Mouse (Mus musculus) urinary bladder, postnatal 25 days (tissue): Measurements from ENCODE around the gene Ankrd36.
"Not testable (repeated sequence)": the region's sequence is repeated elsewhere in the genome, so short reads cannot be mapped to it uniquely, and the experiment has no call there.

Source experiments
- DNase-seq: peaks from one replicate; pipeline ENCODE4 v3.0.0; 2022; ENCODE audit warnings: low spot score

Ankrd36 gene

DNA sequence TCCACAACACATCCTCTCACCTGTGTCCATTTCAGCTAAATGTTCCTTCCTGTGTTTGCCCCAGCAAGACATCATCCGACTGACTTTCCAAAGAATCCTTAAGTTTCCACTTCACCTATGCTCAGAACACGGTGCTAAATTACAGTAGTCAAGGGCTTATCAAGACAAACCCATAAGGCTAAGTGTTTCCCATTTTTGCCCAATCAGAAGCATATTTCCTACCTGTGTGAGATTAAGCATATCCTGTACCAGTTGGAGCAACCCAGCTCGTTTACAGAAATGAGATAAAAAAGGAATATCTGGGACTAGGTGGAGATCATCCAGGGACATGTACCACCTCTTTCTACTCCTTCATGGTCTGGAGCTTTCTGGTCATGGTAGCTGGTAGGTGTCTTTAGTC lies 22.8 kb upstream of the Ankrd36 start:
- DNase-seq, result no peak

DNA sequence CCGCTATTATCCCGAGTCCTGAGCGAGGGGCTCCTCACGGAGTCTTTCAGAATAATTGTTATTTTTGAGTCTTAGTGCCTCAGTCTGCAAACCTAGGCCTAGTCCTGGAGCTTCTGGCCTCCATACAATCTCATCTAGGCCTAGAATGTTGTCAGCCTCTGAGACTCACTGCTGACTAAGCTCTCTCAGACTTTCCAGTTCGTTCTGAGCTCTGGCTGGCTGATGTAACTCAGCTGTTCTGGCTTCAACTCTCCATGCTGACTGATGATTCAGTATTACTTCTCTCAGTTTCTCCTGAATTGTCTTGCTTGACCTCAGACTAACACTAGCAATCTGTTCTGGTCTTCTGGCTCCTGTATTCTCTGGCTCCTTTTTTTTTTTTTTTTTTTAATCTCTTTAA lies 18.1 kb upstream of the Ankrd36 start:
- DNase-seq, result no peak

DNA sequence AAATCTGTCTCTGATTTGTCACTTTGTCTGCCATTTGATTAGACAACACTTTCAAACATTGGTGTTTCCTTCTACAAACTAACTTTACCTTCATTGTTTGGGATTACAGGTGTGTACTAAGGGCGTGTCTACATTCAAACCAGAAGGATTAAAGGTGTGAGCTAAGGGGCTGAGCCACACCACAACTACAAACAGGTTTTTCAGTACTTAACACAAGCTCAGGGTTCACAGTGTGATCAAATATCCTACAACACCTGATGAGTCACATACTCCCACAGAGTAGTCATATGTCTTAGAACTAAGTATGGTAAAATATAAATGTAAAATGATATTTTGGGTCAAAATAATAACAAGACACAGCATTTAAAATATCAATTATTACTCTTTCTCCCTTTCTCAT lies 17.6 kb upstream of the Ankrd36 start:
- no peak for DNase-seq

DNA sequence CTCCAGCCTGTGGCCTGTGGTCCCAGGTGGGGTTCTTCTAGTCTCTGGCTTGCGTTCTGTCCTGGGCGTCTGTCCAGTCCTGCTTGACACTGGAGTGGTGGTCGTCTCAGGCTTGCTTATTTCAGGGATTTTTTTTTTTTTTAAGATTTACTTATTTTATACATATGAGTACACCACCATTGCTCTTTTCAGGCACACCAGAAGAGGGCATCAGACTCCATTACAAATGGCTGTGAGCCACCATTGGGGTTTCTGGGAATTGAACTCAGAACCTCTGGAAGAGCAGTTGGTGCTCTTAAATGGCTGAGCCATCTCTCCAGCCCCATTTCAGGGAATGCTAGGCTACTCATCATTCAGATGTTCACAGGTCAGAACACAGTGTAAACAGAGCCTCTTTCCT lies 9.2 kb upstream of the Ankrd36 start:
- DNase-seq, result no peak

DNA sequence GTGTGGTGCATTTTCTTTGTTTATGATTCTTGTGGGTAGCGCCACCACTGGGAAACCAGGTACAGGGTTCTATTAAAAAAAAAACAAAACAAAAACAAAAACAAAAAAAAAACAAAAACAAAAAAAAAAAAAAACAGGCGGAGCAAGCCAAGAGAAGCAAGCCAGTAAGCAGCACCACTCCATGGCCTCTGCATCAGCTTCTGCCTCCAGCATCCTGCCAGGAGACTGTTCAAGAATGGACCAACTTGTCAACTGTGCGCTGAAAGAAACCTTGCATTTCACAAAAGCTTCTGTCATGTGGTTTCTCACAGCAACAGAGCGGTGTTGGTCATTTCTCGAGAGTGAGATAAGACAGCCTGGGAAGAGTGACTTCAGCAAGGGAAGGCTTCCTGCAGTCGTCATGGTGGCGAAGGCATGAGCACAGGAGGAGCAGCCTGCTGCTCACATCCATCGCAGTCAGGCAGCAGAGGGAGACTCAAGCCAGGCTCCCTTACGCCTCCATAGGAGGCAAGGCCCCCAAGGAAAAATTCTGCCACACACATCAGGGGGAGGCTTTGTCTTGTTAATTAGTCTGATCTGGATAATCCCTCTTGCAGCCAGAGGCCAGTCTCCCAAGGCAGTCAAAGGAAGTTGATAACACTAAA lies 6.7 kb upstream of the Ankrd36 start:
- no peak for DNase-seq

DNA sequence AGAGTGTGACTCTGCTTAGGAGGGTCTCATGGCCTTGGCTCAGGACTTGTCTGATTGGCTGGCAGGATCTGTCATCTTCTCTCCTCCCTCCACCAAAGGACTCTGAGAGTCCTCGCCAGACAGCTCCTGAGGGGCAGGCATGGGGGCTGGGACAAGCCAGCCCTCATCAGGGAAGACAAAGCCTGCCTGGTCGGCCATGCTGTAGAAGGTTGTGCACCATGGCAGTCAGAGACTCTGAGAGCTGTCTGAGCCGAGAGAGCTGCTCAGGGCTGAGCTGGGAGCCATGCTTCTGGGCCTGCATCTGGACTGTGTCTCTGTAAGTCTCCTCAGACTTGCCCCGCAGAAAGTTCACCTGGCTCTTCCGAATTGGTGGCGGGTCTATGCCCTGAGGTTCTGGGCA lies 5.6 kb upstream of the Ankrd36 start:
- no peak for DNase-seq

DNA sequence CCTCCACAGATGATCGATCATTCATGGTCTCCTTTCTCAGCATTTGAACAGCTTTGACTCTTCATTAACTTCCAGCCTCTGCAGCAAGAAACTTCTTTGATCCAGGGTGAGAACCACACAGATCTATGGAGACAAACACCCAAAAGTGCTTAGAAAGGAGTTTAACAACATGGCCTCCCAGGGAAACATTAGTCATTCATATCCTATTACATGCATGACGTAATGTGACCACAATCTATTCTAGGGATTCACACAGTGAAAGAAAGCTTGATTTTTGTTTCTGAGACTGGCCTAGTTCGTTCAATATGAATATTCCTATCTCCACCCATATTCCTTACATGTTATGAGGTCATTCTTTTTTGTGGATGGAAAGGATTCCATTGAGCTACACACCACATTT lies 3.9 kb upstream of the Ankrd36 start:
- no peak for DNase-seq

DNA sequence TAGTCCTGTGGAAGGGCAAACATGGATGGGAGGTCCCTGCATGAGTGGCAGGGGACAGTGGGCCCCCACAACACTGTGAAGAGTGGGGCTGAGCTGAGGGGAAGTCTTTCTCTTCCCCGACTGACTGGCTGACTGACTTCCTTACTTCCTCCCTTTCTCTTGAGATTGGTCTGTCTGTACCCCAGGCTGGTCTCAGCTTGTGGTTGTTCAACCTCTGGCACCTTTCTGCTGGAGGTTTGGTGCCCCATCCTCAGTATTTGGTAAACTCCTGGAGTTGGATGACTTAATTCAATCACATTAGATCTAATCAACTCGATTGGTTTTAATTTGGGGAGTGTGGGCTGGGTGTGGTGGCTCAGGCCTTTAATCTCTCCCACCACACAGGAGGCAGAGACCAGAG lies 3.0 kb upstream of the Ankrd36 start:
- DNase-seq, result no peak

DNA sequence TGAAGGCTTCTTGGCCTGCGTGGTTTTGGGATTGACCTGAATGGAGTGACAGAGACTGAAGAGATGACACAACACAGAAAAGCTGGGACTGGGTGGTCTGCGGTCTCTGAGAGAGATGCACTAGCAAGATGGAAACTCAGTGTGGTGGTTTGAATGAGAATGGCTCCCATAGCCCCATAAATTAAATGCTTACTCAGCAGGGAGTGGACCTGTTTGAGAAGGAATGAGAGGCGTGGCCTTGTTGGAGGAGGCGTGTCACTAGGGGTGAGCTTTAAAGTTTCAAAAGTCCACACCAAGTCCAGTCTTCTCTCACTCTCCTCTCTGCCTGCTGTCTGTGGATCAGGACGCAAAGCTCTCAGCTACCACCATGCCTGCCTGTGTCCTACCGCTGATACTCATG lies 1.8 kb upstream of the Ankrd36 start:
- no peak for DNase-seq

DNA sequence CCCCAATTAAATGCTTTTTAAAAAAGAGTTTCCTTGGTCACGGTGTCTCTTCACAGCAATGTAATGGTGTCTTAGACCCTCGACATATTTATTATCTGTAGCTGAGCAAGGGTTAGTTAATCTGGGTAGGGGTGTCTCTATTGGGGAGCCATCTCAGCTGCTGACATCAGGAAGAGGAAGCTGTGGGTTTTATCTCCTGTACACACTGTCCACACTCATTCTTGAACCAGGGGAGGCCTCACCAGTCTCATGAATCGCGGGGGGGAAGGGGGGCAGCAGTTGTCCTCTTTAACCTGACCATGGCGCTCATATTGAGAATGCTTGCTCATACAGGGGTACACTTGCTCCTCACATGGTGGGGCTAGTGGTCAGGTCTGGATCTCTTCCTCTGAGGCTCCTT lies 1.4 kb upstream of the Ankrd36 start:
- DNase-seq, result no peak

DNA sequence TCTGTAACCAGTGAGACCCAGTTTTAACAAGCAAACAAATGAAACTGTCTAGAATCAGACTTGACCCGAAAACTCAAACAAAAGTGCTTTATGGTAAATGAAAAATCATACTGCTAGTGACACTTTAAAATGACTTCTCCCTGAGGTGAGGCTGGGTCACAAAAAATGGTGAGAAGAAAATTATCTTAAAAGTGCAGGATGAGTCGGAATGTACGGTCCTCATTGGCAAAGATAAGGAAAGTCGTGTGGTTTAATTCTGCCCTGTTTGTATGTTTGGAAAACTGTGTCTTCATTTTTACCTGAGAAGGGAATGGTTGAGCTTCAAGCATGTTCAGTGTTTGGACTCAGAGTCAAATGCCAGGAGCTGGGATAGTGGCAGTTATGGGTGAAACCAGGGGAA lies 2.4 kb downstream of the Ankrd36 start:
- no peak for DNase-seq

DNA sequence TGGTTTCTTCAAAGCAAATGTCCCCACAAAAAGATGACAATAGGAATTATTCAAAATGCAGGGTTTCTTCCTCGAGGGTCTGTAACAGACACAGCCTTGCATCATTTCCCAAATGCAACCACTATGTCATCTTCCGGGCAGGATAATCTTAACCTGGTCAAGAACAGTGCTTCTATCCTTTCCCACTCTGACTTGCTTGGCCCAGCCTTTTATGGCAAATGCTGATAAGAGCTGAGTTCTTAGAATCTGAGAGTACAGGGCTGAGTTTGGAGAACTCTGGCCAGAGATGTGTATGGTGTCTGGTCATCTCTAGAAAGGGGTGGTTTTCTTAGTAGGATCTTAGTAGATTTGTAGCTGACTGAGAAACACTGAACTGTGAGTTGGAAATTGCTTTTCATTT lies 4.3 kb downstream of the Ankrd36 start:
- no peak for DNase-seq

DNA sequence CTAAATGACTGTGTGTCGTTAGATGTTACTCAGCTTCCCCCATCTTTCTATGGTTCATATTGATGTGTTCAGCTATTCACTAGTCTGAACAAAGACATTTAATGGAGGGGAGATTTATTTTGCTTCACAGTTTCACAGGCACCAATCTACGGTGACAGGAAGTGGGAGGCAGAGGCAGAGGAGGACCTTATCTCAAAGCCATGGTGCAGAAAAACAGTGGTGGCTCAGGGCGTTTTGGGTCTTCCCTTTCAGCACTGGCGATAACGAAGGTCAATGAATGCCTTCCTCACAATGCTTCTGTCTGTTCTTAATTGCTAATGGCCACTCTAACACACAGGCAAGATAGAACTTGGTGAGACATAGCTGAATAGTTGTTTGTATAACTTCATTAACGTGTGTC lies 5.6 kb downstream of the Ankrd36 start:
- no peak for DNase-seq

DNA sequence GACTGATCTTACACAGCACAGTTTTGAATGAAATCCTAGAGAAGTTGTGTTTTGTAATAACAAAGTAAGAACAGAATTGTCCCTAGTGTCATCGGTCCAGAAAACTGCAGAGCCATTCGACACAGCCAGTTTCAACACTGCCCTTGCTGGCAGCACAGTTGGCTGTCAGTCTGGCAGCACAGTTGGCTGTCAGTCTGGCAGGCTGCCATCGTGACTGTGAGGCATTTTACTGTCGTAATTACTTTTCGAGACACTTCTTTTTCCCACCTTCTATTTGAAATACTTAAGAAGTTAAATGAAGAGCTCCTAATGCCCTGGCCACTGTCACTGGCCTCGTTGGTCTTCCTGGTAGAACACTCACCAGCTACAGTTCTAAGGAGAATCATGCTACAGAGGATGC lies 22.9 kb downstream of the Ankrd36 start:
- DNase-seq, result no peak

DNA sequence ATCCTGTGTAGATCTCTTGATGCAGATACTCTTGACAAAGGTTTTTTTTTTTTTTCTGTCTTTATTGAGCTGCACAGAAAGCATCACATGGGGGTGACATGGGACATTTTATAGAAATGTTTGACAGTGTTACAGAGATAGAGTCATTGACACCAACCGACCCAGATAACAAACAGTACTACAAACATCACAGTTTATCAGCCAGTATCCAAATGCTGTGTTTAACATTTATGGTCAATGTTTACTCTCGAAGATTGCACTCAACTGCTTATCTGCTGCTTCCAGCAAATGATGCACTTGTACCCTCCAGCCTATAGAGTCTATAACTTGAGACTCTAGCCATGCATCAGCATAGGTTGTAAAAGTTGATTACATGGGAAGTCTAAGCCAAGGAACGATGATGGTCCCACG lies 25.9 kb downstream of the Ankrd36 start:
- DNase-seq, result no peak

DNA sequence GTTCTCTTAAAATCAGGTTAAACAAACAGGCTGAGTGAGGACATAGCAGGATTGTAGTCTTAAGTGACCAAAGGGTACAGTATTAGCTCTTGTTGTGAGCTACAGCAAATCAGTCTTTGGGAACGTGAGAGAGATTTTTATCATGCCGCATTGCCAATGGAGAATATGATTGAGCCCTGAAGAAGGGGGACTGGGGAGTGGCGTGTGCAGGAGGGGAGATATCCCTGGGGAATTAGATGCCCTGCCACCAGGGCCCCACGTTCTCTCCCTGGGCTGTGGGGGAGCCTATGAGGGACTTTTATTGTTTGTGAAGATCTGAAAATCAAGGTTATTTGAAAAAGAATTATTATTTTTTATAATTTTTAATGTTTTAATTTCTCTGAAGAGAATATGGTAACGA lies 26.3 kb downstream of the Ankrd36 start:
- DNase-seq, result no peak

DNA sequence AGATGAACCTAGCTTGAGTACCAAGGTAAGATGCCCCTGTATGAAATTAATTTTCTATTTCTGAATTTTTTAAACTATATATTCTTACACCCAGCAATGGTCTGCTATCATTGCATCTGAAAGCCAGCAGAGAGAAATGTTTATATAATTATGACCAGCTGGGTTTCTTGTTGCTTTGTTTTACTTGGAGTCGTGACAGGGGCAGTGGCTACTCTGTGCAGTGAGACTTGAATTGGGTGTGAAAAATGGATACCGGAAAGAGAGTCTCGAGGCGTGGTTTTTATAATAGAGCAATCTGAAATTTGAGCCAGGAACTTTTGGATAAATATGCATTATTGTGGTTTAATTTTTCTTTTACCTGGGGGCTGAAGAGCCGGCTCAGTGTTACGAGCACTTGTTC lies 27.3 kb downstream of the Ankrd36 start:
- DNase-seq, result no peak

DNA sequence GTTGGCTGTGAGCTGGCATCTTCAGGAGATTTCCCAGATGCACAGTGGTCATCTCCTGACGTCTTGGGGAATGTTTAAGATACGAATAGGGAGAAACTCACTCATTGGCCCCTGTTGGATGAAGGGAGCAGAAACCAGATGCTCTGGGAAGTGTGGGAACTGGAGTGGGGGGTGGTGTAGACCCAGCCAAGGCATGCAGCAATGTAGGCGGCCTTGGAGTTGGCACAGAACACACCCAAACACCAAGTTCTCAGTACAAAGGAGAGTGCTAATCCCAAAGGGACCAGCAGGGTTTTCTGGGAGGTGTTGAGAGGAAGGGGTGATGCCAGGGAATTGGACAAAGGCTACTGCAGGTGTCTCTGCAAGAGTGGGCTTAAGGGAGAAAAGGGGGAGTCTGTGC lies 35.9 kb downstream of the Ankrd36 start:
- DNase-seq, result no peak

DNA sequence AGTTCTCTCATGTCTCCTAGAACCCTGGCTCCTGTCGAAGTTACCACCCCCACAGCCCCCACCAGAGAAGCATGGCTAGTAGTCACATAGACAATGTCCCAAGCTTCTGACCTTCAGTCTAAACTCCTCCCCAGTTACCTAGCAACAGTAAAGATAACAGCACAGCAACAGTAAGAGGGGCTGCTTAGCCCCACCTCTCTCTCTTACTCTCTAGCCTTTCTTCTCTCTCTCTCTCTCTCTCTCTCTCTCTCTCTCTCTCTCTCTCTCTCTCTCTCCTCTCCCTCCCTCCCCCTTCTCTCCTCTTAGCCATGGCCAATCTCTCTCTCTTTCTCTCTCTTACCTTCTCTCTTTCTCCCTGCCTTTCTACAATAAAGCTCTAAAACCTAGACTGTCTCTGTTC lies 42.4 kb downstream of the Ankrd36 start:
- not testable (repeated sequence) for DNase-seq

DNA sequence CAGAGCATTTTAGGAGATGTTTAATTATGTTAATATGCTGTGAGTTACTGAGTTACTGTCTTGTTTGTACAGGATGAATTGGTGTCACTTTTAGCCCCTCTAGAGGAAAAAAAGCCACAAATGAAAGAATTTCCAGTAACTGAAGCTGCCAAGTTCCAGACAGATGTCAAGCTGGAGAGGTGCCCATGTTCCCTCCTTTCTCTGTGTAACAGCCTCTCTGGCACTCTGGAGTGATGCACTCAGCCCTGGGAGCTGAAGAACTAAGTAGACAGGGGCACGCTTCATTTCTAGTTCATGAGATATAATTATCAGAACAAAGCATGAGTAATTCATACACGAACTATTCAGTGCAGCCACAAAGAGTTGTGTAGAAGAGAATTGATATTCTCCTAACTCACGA lies 45.0 kb downstream of the Ankrd36 start:
- no peak for DNase-seq

DNA sequence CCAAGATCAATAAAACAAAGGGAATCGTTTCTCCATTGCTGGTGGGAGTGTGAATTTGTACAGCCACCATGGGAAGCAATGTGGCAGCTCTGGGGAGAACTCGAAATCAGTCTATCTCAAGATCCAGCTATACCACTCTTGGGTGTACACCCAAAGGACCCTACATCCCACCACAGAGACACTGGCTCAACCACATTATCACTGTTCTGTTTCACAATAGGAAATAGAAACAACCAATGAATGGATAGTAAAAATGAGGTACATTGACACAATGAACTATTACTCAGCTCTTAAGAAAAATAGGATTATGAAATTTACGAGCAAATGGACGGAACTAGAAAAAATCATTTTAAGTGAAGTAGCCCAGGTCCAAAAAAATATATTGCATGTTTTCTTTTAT lies 55.6 kb downstream of the Ankrd36 start:
- no peak for DNase-seq

DNA sequence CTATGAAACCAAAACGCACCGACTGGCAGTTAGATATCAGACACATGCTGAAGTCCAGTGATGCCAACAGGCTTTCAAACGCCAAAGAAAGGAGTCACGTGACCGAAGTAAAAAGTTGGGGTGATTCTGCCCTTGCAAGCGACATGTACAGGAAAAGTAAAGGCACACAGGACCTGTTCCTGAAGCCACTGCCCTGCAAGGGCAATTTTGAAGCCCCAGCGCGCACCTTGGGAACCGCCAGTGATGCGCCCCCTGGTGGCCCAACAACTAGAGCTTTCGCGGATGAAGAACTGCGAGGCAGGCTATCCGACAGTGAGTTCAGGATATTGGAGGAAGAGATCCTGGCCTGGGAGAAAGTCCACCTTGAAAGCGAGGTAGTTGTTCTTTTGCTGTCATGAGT lies 59.5 kb downstream of the Ankrd36 start:
- DNase-seq, result peak; percentile 78

DNA sequence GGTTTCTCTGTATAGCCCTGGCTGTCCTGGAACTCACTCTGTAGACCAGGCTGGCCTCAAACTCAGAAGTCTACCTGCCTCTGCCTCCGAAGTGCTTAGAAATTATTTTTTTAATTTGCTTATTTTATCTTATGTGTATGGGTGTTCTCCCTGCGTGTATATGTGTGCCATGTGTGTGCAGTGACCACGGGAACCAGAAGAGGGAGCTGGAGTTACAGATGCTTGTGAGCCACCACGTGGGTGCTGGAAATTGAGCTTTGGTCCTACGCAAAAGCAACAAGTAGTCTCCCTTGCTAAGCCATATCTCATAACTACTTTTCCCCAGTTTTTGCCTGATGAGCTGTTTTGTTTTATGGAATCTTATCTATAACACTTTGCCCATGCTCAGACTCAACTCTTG lies 73.6 kb downstream of the Ankrd36 start:
- no peak for DNase-seq

DNA sequence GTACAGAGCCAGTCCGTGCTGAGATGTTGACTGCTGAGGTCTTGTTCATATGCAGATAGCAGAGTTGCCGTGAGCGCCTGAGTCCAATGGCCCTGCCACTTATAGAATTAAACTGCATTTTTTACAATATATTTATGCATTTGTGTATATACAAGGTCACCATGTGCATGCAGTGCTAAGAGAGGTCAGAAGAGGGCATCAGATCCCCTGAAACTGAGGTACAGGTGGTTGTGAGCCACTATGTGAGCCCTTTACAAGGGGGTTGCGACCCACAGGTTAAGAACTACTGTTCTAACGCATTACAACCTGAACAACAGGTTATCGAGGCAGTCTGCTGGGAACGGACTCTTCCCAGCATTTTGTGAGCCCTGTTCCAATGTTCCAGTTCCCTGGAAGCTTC lies 80.8 kb downstream of the Ankrd36 start:
- no peak for DNase-seq

DNA sequence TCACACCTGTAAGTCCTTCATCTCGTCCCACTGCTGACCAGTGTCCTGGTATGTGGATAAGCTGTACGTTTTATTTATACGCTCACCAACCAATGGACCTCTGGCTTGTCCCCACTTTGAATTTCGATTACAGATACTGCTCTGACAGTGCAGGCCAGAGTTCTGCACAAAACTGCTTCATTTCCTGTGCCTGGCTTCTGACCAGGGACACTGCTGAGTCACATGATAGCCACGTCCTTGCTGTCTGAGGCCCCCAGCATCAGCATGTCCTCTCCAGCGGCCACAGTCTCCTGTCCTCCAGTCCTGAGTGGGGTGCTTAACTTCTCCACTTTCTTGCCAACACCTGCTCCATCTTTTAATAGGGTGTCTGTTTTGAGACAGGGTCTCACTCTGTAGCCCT lies 113.1 kb downstream of the Ankrd36 start:
- no peak for DNase-seq
